Mouse (Mus musculus) heart, embryonic 11.5 days (tissue): ENCODE data around the gene Rhobtb1. TPM values are rescaled to one million over a fixed set of nuclear protein-coding genes. Genes with fewer than 3 reads are reported as not detected.
A peak's percentile ranks its signal among the peaks of the same experiment; 100 is the strongest.

ENCODE experiments used
- ATAC-seq: fragments of 200-750 bp; cut with Nextera tagmentation; replicated peaks from 2 replicates; pipeline ENCODE4 v1.8.0; 2017; ENCODE audit warnings: moderate library complexity; ENCODE audit not compliant: insufficient number of reproducible peaks, low FRiP score, low TSS enrichment
- H3K27ac ChIP-seq: fragments of 300-500 bp; sonication (generic); 2 replicates; pipeline ENCODE4 v1.5.1; 2014; ENCODE audit warnings: mild to moderate bottlenecking, low read depth, low read length
- H3K27me3 ChIP-seq: fragments of 300-500 bp; sonication (generic); 2 replicates; pipeline ENCODE4 v1.6.1; 2014; ENCODE audit warnings: mild to moderate bottlenecking, low read length, mixed read lengths; ENCODE audit not compliant: control insufficient read depth, insufficient read depth
- H3K36me3 ChIP-seq: fragments of 300-500 bp; sonication (generic); 2 replicates; pipeline ENCODE4 v1.6.1; 2014; ENCODE audit warnings: mild to moderate bottlenecking, low read length, moderate library complexity, mixed read lengths; ENCODE audit not compliant: control insufficient read depth, insufficient read depth
- H3K4me1 ChIP-seq: fragments of 300-500 bp; sonication (generic); 2 replicates; pipeline ENCODE4 v1.6.1; 2014; ENCODE audit warnings: low read length; ENCODE audit not compliant: control insufficient read depth, insufficient read depth
- H3K4me2 ChIP-seq: fragments of 300-500 bp; sonication (generic); 2 replicates; pipeline ENCODE4 v1.6.1; 2014; ENCODE audit warnings: mild to moderate bottlenecking, moderate library complexity
- H3K4me3 ChIP-seq: fragments of 300-500 bp; sonication (generic); 2 replicates; pipeline ENCODE4 v1.5.1; 2014; ENCODE audit warnings: low read depth, low read length
- H3K9ac ChIP-seq: fragments of 300-500 bp; sonication (generic); 2 replicates; pipeline ENCODE4 v1.6.1; 2014; ENCODE audit warnings: mild to moderate bottlenecking, low read depth, low read length, moderate library complexity
- H3K9me3 ChIP-seq: fragments of 300-500 bp; sonication (generic); replicated peaks from 2 replicates; pipeline ENCODE4 v1.6.1; 2016; ENCODE audit warnings: low read length; ENCODE audit not compliant: control insufficient read depth
- WGBS: fragments of 180-500 bp; shearing (Covaris S2); extraction: QIAGEN DNeasy Blood & Tissue Kit; methylation state at CpG from one replicate; pipeline ENCODE4 v1.1.7; 2014; ENCODE audit not compliant: insufficient replicate concordance; 5-methylcytosine and 5-hydroxymethylcytosine counted together
- polyA plus RNA-seq: library from polyadenylated mRNA; unstranded; fragments of >200 nt; fragmentation: Nextera tagmentation; extraction: Ambion mirVana; gene quantifications from 2 replicates; pipeline ENCODE4 v1.2.1, GENCODE M21; 2014

Gene Rhobtb1
- polyA plus RNA-seq, 1 experiment from 2014 or later = 31.1 TPM

GRCm38 (mm10) chr10:69210006-69210405 is 58.8 kb downstream of the Rhobtb1 start:
- 89% methylated on average over 10 of the region's 10 CpGs for WGBS
- Histone ChIP-seq H3K27me3 (no peaks in the 10 kb centered on the region), H3K4me1 (peaks cover 12% of the 10 kb centered on the region; the same call in 1 of the 2 replicates), H3K36me3 (no peaks in the 10 kb centered on the region), H3K9ac (no peak overlapping the region), H3K9me3 (no peaks in the 10 kb centered on the region), H3K27ac (no peak overlapping the region), H3K4me2 (no peak overlapping the region), H3K4me3 (no peak overlapping the region)
- no peak for ATAC-seq

GRCm38 (mm10) chr10:69210659-69211058 is 59.4 kb downstream of the Rhobtb1 start:
- peaks cover 12% of the 10 kb centered on the region; the same call in 1 of the 2 replicates for H3K4me1 ChIP-seq
- H3K4me2 ChIP-seq = no peak overlapping the region
- no peaks in the 10 kb centered on the region for H3K27me3 ChIP-seq
- H3K9ac ChIP-seq = no peak overlapping the region
- no peak for ATAC-seq
- no peak overlapping the region for H3K27ac ChIP-seq
- no peaks in the 10 kb centered on the region for H3K9me3 ChIP-seq
- H3K4me3 ChIP-seq = no peak overlapping the region
- H3K36me3 ChIP-seq = no peaks in the 10 kb centered on the region
- 79% methylated on average over 5 of the region's 5 CpGs for WGBS

- 54% methylated on average over 8 of the region's 8 CpGs for WGBS
- no peak for ATAC-seq
- H3K27me3 ChIP-seq = no peaks in the 10 kb centered on the region
- no peaks in the 10 kb centered on the region for H3K9me3 ChIP-seq
- peak overlapping the region; percentile 95 for H3K27ac ChIP-seq
- peak overlapping the region; percentile 80 for H3K4me2 ChIP-seq
- H3K4me3 ChIP-seq = peak overlapping the region; percentile 78
- H3K36me3 ChIP-seq = peaks cover 3% of the 10 kb centered on the region; the same call in 1 of the 2 replicates
- peaks cover 12% of the 10 kb centered on the region; the same call in 1 of the 2 replicates for H3K4me1 ChIP-seq
- peak overlapping the region; percentile 95 for H3K9ac ChIP-seq
These were observed 60.3 kb downstream of the Rhobtb1 start for GRCm38 (mm10) chr10:69211560-69211959.

- peaks cover 12% of the 10 kb centered on the region; the same call in 1 of the 2 replicates for H3K4me1 ChIP-seq
- H3K9ac ChIP-seq = peak overlapping the region; percentile 95
- H3K36me3 ChIP-seq = peaks cover 4% of the 10 kb centered on the region; the same call in 1 of the 2 replicates
- peak overlapping the region; percentile 78 for H3K4me3 ChIP-seq
- no peak for ATAC-seq
- WGBS = 4% methylated on average over 14 of the region's 14 CpGs
- H3K27me3 ChIP-seq = no peaks in the 10 kb centered on the region
- peak overlapping the region; percentile 95 for H3K27ac ChIP-seq
- H3K4me2 ChIP-seq = peak overlapping the region; percentile 80
- no peaks in the 10 kb centered on the region for H3K9me3 ChIP-seq
These were observed 60.7 kb downstream of the Rhobtb1 start for GRCm38 (mm10) chr10:69211976-69212375.

GRCm38 (mm10) chr10:69212542-69213440 is 61.6 kb downstream of the Rhobtb1 start, which contains the start of gene A930033H14Rik:
TSS of gene A930033H14Rik (minus strand) at chr10:69213098.
- WGBS = 0% methylated on average over 80 of the region's 84 CpGs
- Histone ChIP-seq H3K4me2 (peak within 1 kb of the TSS; percentile 80), H3K9ac (peak within 1 kb of the TSS; percentile 95), H3K27ac (peak within 1 kb of the TSS; percentile 95), H3K36me3 (peaks cover 6% of the 10 kb centered on the region; the same call in 1 of the 2 replicates), H3K4me1 (peaks cover 12% of the 10 kb centered on the region; the same call in 1 of the 2 replicates), H3K4me3 (peak within 1 kb of the TSS; percentile 78), H3K27me3 (no peaks in the 10 kb centered on the region), H3K9me3 (no peaks in the 10 kb centered on the region)
- ATAC-seq = peak; percentile 83

GRCm38 (mm10) chr10:69213451-69213877 is 62.2 kb downstream of the Rhobtb1 start:
- Histone ChIP-seq H3K27me3 (no peaks in the 10 kb centered on the region), H3K27ac (peak overlapping the region; percentile 95), H3K4me2 (peak overlapping the region; percentile 80), H3K4me1 (peaks cover 16% of the 10 kb centered on the region), H3K9ac (peak overlapping the region; percentile 95), H3K4me3 (peak overlapping the region; percentile 78), H3K9me3 (no peaks in the 10 kb centered on the region), H3K36me3 (peaks cover 9% of the 10 kb centered on the region; the same call in 1 of the 2 replicates)
- under 1% methylated on average over 20 of the region's 21 CpGs for WGBS
- ATAC-seq = no peak; the same call in 1 of the 2 replicates

- Histone ChIP-seq H3K4me2 (peak overlapping the region; percentile 80), H3K9ac (peak overlapping the region; percentile 95), H3K27me3 (no peaks in the 10 kb centered on the region), H3K36me3 (peaks cover 10% of the 10 kb centered on the region; the same call in 1 of the 2 replicates), H3K27ac (peak overlapping the region; percentile 95), H3K4me3 (peak overlapping the region; percentile 78), H3K9me3 (no peaks in the 10 kb centered on the region), H3K4me1 (peaks cover 22% of the 10 kb centered on the region)
- 19% methylated on average over 5 of the region's 5 CpGs for WGBS
- no peak for ATAC-seq
These were observed 62.8 kb downstream of the Rhobtb1 start for GRCm38 (mm10) chr10:69213986-69214385.

DNA sequence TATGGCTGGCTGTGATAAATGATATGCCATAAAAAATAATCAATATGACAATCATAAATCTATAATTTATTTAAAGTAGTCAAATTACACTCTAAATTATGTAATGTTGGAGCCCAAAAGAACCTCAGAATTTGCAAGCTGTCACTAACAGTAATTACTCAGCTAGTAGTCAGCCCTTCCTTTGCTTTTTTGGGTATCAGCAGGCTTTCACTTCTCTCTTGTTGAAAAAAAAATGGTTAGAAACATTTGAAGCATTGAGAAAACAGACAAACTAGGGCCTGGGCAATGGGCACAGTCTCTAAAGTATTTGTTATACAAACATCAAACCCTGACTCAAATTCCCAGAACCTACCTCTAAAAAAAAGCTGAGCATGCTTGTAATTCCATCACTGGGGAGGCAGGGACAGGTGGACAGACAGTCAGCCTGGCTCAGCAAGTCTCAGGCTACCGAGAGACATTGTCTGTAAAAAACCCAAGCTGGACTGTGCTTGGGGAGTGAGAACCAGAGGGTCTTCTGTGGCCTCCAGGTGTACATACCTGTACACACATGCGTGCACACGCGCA is 66.0 kb downstream of the Rhobtb1 start:
- Histone ChIP-seq H3K27me3 (no peaks in the 10 kb centered on the region), H3K36me3 (peaks cover 10% of the 10 kb centered on the region; the same call in 1 of the 2 replicates), H3K27ac (no peak overlapping the region), H3K4me1 (peaks cover 23% of the 10 kb centered on the region), H3K9ac (no peak overlapping the region), H3K4me3 (no peak overlapping the region), H3K9me3 (no peaks in the 10 kb centered on the region), H3K4me2 (no peak overlapping the region)
- 88% methylated on average over 4 of the region's 4 CpGs for WGBS
- ATAC-seq = no peak
